Mouse (Mus musculus) kidney, adult 8-10 months (tissue): ENCODE measurements around the gene Nlrp9a.
"Not testable (repeated sequence)": the region's sequence is repeated elsewhere in the genome, so short reads cannot be mapped to it uniquely, and the experiment has no call there.

Experiments used
- DNase-seq, 2 experiments: peaks; one replicate each; pipeline ENCODE4 v3.0.0; 2022

Gene Nlrp9a

GRCm38 (mm10) chr7:26534723-26535122 lies at the start of gene Nlrp9a:
TSS of gene Nlrp9a (plus strand) at chr7:26535023.
- not testable (repeated sequence) for DNase-seq

GRCm38 (mm10) chr7:26489514-26489913 lies 45.3 kb upstream of the Nlrp9a start:
- DNase-seq: not testable (repeated sequence)

DNA sequence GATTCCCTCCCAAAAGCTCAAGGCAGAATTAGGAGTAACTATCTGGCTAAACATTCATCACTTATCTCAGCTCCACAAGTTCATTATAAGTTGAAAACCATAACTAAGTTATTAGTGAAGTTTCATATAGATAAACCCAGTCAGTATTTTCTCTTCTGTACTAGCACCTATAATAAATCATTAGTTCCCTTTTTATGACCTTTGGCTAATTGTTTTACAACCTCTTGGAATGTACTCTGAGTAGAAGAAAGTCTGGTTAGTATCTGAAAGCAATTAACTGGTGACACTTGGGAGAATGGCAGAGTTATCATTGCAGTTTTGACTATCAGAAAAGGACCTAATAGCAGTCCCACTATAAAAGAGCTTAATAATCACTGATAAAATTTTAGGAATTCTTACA lies 54.3 kb downstream of the Nlrp9a start:
- DNase-seq: no peak

DNA sequence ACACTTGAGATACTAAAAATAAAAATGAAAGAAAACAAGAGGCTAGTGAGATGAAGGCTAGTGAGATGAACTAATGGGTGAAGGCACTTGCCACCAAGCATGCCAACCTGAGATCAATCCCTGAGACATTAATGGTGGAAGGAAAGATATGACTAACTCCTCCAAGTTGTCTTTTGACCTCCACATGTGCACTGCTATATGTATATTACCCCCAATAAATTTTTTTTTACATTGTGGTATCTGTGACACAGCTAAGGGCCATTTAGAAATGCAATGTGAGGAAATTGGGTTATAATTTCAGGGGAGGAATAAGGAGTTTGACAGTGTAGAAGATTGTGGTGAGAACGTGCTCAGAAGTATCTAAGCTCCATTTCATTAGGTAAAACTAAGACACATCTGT lies 55.0 kb downstream of the Nlrp9a start:
- DNase-seq: no peak

DNA sequence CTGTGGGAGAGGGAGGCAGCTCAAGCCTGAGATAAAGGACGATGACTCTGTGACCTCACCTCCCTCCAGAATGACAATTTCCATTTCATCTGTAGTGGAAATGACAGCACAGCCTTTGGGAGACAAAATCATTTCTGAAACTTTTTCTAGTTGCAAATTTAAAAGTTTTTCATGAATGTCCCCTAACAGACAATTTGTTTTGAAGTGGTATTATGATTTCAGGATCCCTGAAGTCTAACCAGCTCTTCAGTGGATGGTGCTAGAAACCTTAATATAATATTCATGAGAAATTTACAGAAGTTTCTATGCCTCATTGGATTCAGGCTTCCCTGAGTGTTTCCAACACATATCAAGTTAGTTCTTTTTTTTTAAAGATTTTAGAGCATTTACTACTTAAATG lies 83.5 kb downstream of the Nlrp9a start, which contains the start of gene Vmn1r185:
Gene Vmn1r185 (minus strand): TSS at position 101 of the 400 bp plus-strand sequence.
- not testable (repeated sequence) for DNase-seq
